Mouse (Mus musculus) heart, postnatal 4 days (tissue): ENCODE results near the gene Golph3. TPM values are rescaled to one million over a fixed set of nuclear protein-coding genes. Genes with fewer than 3 reads are reported as not detected.

Source experiments
- DNase-seq: peaks from one replicate; pipeline ENCODE4 v3.0.0; 2021
- total RNA-seq, 2 experiments: library from RNA; stranded (reverse); gene quantifications; 2 replicates each; pipeline ENCODE4 v1.2.3; 2021

Golph3 gene
- total RNA-seq, 2 experiments from 2014 or later: 88.7 to 89.1 TPM

DNA sequence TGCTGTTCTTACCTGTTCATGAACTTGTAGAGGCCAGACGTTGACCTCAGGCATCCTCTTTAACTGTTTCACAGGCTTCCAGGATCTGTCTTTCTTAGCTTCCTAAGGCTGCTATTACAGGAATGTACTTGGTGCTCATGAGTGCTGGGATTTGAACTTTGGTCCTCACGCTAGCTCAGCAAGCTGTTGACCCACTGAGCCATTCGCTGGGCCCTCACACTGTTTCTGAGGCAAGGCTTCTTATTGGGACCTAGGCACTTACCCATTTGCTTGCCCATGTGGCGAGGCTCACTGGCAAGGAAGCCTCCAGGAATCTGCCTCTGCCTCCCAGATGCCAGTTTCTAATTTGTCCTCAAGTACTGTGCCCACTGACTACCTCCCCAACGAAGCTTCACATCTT, 1.4 kb upstream of the Golph3 start:
- DNase-seq: no peak

DNA sequence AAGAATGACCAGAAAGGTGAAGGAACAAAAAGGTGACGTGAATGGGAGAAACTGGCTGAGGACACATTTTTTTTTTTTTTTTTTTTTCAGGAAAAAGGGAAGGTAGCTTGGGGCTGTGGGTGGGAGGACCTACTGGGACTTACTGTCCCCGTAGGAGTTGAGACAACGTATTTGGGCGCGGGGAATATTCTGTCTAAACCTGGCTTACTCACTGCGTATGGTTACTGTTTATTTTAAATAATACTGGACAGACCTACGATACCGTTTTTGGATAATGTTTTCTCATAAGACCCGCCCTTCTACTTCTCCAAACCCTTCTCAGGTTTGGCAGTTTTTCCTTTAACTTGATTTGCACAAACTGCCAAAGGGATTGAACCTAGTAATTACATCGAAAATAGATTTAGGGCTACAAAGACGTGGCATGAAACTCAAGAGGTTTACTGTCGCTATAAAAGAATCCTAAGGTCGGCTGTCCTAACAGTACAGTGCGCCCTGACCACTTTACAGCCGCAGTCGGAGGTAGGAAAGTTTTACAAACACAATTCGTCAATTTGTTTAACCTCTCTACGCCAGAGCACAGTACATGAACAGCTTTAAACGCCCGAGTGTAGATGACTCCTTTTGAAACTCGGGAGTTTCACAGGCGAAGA, 684 bp upstream of the Golph3 start:
- DNase-seq: no peak

DNA sequence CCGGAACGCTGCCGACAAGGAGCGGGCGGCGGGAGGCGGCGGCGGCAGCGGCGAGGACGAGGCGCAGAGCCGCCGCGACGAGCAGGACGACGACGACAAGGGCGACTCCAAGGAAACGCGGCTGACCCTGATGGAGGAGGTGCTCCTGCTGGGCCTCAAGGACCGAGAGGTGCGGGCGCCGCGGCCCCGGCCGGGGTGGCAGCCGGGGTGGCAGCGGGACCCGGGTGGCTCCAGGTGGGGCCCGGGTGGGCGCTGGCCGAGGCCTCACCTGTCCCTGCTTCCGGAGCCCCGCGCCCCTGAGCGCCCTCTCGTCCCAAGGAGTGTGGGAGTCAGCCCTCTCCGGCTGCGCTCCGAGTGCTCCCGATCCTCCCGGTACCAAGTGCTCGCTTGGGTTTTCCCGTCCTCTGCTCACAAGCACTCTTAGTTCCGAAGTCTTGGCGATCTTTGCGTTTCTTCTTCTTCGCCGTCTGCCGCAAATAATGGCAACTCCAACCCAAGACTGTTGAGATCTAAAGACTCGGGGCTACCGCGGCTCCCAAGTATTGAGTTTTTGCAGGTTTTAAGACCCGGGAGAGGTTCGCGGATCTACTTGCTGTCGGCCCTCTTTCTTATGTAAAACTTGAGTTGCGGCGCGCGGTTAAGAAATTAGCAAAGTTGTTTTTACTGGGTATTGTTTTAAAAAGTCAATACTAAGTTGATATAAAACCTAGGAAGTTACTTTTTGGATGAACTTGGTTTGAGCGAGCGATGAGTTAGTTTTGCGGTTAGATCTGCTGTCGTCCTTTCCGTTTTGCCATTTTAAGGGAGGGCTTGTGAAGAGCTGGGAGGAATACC, 755 bp downstream of the Golph3 start, which contains the start of gene 1810049J17Rik:
Gene 1810049J17Rik, minus strand, starts transcription at position 112 of the 834 bp plus-strand sequence.
- peak; percentile 59 for DNase-seq

DNA sequence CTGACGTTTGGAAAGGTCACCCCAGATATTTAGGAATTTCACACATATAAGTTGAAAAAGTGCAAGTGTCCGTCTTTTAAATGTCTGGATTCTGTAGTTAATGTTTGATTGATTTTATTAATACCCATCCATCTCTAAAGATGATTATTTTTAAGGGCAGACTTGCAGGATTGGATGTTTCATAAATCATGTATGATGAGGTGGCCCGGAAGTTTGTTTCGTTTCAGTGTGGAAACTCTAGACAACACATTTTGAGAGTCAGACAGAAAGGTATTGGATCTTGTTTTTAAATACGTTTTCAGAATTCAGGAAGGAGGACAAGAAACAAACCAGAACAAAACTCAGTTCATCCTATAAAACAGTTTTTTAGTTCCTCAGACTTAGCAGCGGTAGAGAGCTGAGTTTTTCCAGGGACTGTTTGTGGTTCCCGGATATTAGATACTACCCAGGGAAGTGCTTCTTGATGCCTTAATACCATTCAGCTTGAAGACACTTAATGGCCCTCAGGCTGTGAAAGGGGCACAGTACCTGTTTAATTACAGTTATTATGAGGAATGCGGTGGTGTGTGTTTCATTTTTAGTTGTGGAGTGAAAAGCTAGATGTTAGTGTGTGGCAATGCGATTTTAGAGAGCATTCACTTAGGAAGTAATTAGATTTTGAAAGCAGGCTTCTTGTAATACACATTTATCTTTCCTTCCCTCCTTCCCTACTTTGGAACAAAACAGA, 1.6 kb downstream of the Golph3 start:
- no peak for DNase-seq

DNA sequence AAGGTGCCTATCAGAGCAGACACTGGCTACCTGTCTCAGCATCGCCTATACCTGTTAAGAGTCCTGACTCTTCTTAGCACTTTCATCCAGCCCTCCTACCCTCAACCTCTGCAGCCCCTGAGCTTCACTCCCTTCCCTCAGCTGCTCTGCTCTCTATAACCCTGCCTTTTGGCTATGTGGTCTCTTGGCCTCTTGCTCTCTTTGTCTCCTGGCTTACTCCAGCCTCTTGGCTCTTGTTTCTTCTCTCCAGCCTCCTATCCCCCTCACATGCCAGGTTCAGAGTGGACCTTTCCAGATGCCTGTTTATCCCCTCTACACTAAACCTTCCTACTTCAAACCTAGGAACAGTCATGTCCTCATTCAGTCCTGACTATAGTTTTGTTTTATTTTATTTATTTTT, 3.1 kb downstream of the Golph3 start:
- no peak for DNase-seq

DNA sequence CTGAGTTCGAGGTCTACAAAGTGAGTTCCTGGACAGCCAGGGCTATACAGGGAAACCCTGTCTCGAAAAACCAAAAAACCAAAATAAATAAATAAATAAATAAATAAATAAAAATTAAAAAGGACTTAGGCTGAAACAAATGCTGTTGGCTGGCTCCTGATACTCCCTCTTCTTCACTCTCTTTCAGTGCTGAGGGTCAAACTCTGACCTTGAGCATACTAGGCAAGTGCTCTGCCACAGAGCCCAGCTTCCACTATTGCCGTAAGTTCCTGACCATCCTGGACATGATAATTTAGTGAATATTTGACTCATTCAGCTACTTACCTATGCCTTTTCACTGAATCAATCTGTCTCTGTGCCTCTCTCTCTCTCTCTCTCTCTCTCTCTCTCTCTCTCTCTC, 9.1 kb downstream of the Golph3 start:
- DNase-seq: no peak

DNA sequence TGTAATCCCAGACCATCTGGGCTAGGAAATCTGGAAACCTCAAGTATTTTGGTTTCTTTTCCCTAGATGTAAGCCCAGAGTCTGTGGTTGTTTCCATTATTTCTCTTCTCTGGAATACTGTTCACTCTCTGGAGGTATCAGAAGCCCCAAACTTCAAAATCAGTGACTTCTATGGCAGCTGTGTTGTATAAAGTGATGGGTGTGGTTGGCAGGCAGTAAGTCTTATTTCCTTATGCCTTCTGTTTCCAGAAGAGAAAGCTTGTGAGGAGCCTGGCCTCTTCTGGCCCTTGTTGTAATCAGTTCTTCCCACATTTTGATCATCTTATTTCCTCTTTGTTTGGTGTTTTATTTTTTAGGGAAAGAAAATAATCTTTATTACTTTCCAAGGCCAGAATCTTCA, 9.6 kb downstream of the Golph3 start:
- DNase-seq: no peak

DNA sequence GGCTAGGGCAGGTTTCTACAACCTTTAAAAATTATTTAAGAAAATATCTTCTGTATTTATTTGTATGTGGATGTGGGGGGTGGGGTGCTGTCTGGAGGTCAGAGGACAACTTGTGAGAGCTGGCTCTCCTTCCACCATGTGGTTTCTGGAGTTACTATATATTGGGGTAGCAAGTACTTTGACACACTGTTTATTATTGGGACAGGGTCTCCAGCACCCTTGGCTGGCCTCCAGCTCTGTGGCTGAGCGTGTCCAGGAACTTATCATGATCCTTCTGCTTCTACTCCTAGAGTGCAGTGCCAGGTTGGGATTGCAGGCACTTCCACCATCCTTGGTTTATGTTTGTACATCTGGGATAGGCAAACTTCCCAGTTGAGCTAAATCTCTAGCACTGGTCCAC, 10.1 kb downstream of the Golph3 start:
- no peak for DNase-seq

DNA sequence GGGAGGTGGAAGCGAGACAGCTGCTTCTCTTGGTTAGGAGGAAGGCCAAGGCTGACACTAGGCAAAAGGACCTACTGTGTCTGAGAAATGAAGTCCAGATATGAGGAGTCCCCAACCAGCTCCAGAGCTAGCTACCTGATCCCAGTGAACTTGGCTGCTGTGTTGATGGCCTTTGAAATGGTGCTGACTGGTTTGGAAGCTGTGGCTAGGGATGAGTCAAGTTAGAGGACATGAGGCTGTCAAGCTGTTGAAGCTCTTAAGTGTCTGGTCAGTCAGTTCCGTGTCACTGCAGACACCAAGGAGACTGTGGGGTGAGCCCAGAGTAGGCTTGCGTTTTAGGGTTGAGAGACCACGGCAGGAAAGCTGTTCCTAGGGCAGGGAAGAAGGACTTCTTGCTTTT, 13.1 kb downstream of the Golph3 start:
- no peak for DNase-seq

DNA sequence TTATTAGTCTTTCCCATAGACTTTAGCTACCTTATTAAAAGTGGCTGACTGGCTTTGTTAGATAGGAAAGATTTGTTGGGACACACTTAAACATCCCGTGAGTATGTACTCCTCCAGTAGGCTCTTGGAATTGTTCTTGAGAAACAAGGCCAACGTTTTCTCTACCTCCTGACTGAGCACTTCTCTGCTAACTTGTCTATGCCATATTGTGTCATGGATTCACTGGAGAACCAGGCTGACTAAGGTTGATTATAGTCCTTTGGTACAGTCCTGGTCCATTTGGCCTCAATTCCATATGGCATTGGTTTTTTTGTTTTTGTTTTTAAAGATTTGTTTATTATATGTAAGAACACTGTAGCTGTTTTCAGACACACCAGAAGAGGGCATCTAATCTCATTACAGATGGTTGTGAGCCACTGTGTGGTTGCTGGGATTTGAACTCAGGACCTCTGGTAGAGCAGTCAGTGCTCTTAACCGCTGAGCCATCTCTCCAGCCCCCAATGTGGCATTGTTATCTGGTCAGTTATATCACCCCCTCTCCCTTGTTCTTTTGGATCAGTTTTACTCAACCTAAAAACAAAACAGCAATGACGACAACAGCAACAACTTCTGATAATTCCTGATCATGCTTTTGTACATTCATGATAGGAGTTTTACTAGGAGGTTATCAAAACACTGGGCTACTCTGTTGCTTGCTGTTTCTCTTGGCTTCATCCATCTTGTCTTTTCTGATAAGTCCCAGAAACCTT, 16.0 kb downstream of the Golph3 start:
- no peak for DNase-seq

DNA sequence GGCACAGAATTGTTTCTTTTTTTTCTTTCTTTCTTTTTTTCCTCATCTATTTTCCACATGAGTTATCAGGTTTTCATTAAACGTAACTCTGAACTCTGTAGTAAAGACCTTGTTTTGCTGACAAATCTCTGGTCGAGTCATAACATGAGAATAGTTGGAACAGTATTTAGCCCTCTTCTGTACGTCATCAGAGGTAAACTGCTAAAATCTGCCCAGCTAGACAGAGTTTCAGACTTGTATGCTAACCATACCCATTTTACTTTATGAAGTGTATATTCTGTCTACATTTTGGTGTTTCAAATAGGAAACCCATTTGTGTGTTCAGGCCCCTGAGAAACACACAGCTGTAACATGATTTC, 16.5 kb downstream of the Golph3 start:
- no peak for DNase-seq

DNA sequence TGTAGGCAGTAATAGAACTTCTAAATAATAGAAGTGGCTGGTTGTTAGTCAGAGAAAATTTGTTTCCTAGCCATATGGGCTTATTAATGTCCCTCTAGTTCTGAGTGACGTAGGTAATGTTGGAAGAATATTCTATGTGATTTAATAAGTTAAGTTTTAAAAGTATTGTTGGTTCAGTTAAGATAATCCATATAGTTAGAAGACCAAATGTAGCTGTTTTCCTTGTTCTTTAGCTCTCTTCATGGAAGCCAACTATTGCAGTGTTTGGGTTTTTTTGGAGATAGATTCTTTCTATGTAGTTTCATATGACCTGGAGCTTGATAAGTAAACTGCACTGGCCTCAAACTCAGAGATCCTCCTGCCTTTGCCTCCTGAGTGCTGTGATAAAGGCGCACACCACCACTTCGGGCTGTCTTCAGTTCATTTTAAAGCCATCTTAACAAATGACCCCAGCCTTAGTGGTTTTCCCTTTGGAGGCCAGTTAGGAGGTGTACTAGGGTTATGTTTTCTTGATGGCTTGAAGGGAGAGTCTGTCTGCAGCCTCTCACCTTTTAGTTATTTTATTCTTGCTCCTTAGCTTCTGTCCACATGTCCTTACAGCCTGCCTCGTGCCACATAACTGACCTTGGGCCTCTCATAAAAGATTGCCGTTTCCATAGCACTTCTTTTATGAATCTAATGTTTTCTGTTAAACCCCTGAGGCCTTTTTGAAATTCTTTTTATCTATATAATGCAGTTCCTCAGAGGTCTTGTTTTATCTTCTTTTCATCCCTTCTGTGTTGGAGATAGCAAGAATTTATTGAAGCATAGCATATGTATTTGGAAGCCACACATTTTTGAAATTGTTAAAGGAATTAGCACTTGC, 19.5 kb downstream of the Golph3 start:
- DNase-seq: no peak

DNA sequence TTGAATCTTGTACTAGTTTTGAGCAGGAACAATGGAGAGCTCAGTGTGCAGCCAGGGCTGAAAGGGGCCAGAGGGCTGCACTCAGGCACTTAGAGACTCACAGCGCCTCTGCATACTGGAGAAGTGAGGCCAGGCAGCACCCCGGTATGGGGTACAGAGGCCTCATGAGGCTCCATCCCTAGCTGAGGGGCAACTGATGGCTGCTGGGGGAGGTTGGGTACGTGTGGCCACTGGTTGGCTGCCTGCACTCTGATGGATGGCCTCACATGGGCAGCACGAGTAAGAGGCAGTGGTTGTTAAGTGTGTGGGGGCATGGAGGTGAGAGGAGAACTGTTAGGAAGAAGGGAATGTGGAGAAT, 20.1 kb downstream of the Golph3 start:
- no peak for DNase-seq

DNA sequence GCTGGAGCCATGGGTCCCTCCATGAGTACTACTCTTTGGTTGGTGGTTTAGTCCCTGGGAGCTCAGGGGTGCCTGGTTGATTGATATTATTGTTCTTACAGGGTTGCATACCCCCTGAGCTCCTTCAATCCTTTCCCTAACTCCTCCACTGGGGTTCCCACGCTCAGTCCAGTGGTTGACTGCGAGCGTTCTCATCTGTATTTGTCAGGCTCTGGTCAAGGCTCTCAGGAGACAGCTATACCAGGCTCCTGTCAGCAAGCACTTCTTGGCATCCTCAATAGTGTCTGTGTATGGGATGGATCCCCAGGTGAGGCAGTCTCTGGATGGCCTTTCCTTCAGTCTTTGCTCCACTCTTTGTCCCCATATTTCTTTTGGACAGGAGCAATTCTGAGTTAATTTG, 25.7 kb downstream of the Golph3 start:
- DNase-seq: no peak

DNA sequence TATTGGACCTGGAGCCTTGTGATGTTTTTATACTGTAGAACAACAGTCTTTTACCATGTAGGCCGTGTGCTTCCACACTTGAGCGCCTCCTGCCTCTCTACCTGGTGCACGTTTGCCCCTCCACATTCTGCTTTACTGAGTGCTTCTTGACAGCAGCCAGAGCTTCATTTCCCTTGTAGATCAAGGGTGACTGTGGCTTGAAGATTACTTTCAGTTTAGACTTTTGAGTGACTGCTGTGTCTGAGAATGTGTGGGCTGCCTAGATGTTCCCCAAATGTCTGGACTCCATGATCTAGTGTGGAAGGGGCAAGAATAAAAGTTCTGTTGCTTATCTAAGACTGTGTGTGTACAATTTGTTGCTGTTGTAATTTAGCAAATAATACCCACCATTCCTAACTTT, 27.7 kb downstream of the Golph3 start:
- DNase-seq: no peak

DNA sequence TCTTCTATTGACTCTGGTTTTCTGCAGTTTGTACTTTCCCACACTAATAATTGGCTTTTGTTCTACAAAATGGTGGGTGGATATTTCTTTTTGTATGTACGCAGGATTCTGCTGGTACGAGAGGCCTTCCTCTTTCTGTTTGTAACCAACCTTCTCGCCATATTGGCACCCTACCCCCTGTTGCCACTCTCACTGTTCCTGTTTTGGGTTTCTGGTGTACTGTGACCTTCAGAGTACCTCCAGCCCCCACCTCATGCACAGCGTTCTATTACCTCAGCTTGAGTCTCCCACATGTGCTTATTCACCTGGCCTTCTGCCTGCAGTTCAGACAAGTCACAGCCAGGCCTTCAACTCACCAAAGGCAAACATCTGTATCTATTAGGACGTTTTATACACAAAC, 28.6 kb downstream of the Golph3 start:
- DNase-seq: no peak

DNA sequence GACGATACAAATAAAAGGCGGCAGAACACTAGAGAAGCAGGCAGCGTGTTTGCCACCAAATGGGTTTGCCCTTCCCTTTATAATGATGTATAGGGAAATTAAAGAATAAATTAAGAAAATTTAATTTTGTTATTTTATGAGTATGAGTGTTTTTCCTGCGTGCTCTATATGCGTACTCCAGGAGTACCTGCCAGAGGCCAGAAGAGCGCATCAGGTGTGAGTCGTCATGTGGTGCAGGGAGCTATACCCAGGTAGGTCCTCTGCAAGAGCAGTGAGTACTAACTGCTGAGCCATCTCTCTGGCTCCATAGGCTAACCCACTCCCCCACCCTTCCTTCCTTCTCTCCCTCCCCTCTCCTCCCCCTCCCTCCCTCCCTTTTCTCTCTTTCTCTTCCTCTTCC, 30.2 kb downstream of the Golph3 start:
- no peak for DNase-seq

DNA sequence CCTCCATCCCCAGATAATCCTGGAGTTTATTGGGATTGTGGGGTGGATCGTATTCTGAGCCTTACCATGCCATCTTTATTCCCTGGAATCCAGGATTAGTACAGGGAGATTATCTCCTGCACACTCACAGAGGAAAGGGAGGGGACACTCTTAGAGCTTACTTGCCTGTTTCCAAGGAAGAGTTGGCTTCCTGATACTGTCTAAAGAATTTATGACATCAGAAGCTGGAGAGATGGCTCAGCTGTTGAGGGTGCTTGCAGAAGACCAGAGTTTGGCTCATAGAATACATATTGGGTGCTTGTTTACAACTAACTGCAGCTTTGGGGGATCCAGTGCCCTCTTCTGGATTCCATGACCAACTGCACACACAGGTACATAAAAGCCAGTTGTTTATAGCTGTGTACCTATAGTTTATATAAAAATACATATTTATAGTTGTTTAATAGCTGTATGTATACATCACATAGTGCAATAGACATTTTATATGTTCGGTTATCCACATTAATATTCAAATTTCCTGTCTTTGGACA, 33.1 kb downstream of the Golph3 start:
- DNase-seq: no peak

DNA sequence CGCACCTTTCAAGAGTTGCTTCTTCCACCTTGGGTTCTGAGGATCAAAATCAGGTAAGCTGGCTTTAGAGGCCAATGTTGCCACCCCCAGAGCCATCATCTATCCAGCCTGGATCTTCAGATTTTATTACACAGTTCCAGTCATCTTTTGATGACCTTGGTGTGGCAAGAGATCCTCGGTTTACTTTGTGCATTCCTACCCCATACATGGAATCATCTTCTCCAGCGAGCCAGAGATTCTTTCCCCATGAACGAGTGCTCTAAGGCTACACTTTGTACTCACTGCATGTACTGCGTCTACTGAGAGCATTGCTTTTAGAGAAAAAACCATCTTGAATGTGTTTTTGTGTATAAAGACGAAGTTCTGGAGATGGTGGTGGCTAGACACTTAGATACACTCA, 34.0 kb downstream of the Golph3 start:
- no peak for DNase-seq

DNA sequence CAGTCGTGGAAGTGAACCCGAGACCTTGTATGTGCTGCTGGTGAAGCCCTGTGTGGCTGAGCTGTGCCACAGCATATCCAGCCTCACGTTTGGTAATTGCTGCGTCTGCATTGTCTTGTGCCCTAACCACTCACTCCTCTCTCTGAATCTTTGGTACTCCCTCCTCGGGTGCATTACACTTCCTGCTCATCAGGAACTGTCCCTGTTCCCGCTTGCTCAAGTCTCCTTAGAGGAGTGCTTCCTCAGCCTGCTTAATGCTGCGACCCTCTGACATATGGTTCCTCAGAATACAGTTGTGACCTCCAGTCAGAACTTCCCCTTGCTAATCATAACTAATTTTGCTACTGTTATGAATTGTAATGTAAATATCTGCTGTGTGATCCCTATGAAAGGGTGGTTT, 34.7 kb downstream of the Golph3 start:
- no peak for DNase-seq

DNA sequence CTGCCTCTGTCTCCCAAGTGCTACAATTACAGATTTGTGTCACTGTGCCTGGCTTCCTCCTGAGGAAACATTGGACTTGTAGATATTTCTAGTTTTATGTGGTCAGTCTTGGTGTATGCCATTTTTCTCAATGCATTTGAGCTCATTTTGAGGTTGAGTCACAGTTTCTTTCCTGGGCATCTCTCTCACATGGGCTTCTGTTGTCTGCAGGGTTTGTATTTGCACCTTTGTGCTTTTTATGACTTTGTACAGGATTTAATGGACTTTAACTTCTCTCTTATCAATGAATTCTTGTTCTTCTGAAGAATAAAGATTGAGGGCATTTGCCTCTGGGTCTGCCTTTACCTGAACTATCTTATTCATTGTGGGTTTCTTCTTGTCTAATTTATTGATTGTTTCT, 36.2 kb downstream of the Golph3 start:
- no peak for DNase-seq

DNA sequence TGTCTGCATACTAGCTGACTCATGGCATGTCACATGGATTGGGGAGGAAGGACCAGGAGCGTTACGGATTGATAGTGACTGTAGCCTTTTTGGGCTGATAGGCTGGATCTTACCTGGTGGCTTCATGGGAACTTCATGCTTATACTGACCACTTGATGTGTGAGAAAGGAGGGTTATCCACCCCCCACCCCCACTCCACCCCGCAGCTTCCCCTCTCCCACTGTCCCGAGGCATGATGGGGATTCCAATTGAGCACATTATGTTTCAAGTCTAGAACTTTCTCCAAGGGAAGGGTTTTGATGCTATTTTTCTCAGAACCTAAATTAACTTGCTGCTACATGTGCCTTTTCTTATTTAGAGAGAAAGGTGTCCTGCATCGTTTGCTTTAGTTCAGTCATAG, 37.1 kb downstream of the Golph3 start:
- DNase-seq: no peak
